Mouse (Mus musculus) hindbrain, embryonic 10.5 days (tissue): ENCODE measurements around the gene Zfp358. TPM values are rescaled to one million over a fixed set of nuclear protein-coding genes. Genes with fewer than 3 reads are reported as not detected.

Experiments used
- DNase-seq: peaks from one replicate; pipeline ENCODE4 v3.0.0-alpha.2; 2017; ENCODE audit warnings: low spot score
- H3K27ac ChIP-seq: fragments of 300-500 bp; sonication (generic); 2 replicates; pipeline ENCODE4 v1.5.1; 2016; ENCODE audit warnings: mild to moderate bottlenecking, moderate library complexity
- H3K27me3 ChIP-seq: fragments of 300-500 bp; sonication (generic); 2 replicates; pipeline ENCODE4 v1.6.1; 2016; ENCODE audit warnings: mild to moderate bottlenecking; ENCODE audit not compliant: poor library complexity, insufficient read depth, severe bottlenecking
- H3K36me3 ChIP-seq: fragments of 300-500 bp; sonication (generic); 2 replicates; pipeline ENCODE4 v1.6.1; 2016; ENCODE audit warnings: mild to moderate bottlenecking, moderate library complexity
- H3K4me1 ChIP-seq: fragments of 300-500 bp; sonication (generic); replicated peaks from 2 replicates; pipeline ENCODE4 v1.6.1; 2016; ENCODE audit warnings: mild to moderate bottlenecking
- H3K4me3 ChIP-seq: fragments of 300-500 bp; sonication (generic); 2 replicates; pipeline ENCODE4 v1.5.1; 2016; ENCODE audit warnings: mild to moderate bottlenecking, moderate library complexity
- H3K9me3 ChIP-seq: fragments of 300-500 bp; sonication (generic); 2 replicates; pipeline ENCODE4 v1.6.1; 2016; ENCODE audit warnings: mild to moderate bottlenecking, moderate library complexity
- WGBS: fragments of 180-500 bp; shearing (Covaris S2); methylation state at CpG from one replicate; pipeline ENCODE4 v1.1.7; 2016; 5-methylcytosine and 5-hydroxymethylcytosine counted together
- polyA plus RNA-seq: library from polyadenylated mRNA; unstranded; fragments of >200 nt; fragmentation: Nextera tagmentation; extraction: Ambion mirVana; gene quantifications from 2 replicates; pipeline ENCODE4 v1.2.1, GENCODE M21; 2016

Zfp358 gene
- polyA plus RNA-seq = 74.1 and 98.1 TPM in 2 replicates

GRCm38 (mm10) chr8:3492901-3493844, at the start of gene Zfp358:
Zfp358 (plus strand) TSS chr8:3493138.
- H3K27ac ChIP-seq = peak within 1 kb of the TSS; percentile 99
- H3K9me3 ChIP-seq = peaks cover 26% of the 10 kb centered on the region
- under 1% methylated on average over 64 of the region's 64 CpGs for WGBS
- peak; percentile 90 for DNase-seq
- peaks cover 40% of the 10 kb centered on the region for H3K36me3 ChIP-seq
- H3K4me1 ChIP-seq = peaks cover 21% of the 10 kb centered on the region
- H3K4me3 ChIP-seq = peak within 1 kb of the TSS; percentile 89
- H3K27me3 ChIP-seq = no peaks in the 10 kb centered on the region

DNA sequence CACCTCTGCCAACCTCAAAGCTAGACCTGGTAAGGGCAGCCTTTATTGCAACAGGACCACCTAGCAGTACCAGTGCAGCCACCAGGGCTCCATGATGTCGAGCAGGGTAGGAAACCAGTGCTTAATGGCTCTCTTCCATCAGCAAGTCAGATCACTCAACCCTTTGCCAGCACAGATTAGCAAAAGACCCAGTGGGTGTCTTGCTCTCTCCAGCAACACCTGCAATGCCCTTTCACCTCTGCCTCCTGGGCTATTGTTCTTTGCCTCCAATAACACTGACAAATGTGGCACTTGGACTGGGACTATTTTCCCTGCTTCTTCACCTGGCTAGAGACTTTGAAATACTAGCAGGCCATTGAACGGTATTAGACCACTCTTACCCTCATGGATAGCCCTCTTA, 43.7 kb upstream of the Zfp358 start:
- 0 out of 2 replicates have a peak, but pooled peaks cover 3% of the 10 kb centered on the region for H3K9me3 ChIP-seq
- H3K27ac ChIP-seq = no peak overlapping the region
- peaks cover 90% of the 10 kb centered on the region for H3K36me3 ChIP-seq
- no peaks in the 10 kb centered on the region for H3K4me1 ChIP-seq
- 91% methylated on average over 2 of the region's 2 CpGs for WGBS
- H3K4me3 ChIP-seq = no peak overlapping the region
- no peaks in the 10 kb centered on the region for H3K27me3 ChIP-seq
- no peak for DNase-seq

- H3K36me3 ChIP-seq = peaks cover 89% of the 10 kb centered on the region
- DNase-seq = peak; percentile 48
- no peak overlapping the region for H3K4me3 ChIP-seq
- H3K4me1 ChIP-seq = no peaks in the 10 kb centered on the region
- no peak overlapping the region for H3K27ac ChIP-seq
- 30% methylated on average over 5 of the region's 5 CpGs for WGBS
- 0 out of 2 replicates have a peak, but pooled peaks cover 3% of the 10 kb centered on the region for H3K9me3 ChIP-seq
- H3K27me3 ChIP-seq = no peaks in the 10 kb centered on the region
Observed at GRCm38 (mm10) chr8:3450670-3451069, 42.3 kb upstream of the Zfp358 start.

GRCm38 (mm10) chr8:3451992-3452391, 40.9 kb upstream of the Zfp358 start:
- H3K27ac ChIP-seq = no peak overlapping the region
- no peak for DNase-seq
- no peak overlapping the region for H3K4me3 ChIP-seq
- H3K4me1 ChIP-seq = no peaks in the 10 kb centered on the region
- WGBS = 97% methylated on average over 25 of the region's 25 CpGs
- H3K9me3 ChIP-seq = 0 out of 2 replicates have a peak, but pooled peaks cover 3% of the 10 kb centered on the region
- no peaks in the 10 kb centered on the region for H3K27me3 ChIP-seq
- peaks cover 90% of the 10 kb centered on the region for H3K36me3 ChIP-seq

- WGBS = 87% methylated on average over 2 of the region's 2 CpGs
- no peaks in the 10 kb centered on the region for H3K9me3 ChIP-seq
Observed at GRCm38 (mm10) chr8:3463248-3463647, 29.7 kb upstream of the Zfp358 start.

GRCm38 (mm10) chr8:3464309-3464708, 28.6 kb upstream of the Zfp358 start:
- peak; percentile 62 for DNase-seq
- 63% methylated on average over 5 of the region's 5 CpGs for WGBS
- no peaks in the 10 kb centered on the region; the same call in 1 of the 2 replicates for H3K36me3 ChIP-seq
- H3K4me3 ChIP-seq = no peak overlapping the region
- H3K9me3 ChIP-seq = no peaks in the 10 kb centered on the region
- no peak overlapping the region for H3K27ac ChIP-seq
- peaks cover 16% of the 10 kb centered on the region for H3K4me1 ChIP-seq
- H3K27me3 ChIP-seq = no peaks in the 10 kb centered on the region

More at GRCm38 (mm10) chr8:3463248-3463647, 29.7 kb upstream of the Zfp358 start:
- H3K4me1 ChIP-seq = peaks cover 14% of the 10 kb centered on the region
- H3K27ac ChIP-seq = no peak overlapping the region
- H3K27me3 ChIP-seq = no peaks in the 10 kb centered on the region
- DNase-seq = no peak
- H3K36me3 ChIP-seq = peaks cover 11% of the 10 kb centered on the region
- H3K4me3 ChIP-seq = no peak overlapping the region

DNA sequence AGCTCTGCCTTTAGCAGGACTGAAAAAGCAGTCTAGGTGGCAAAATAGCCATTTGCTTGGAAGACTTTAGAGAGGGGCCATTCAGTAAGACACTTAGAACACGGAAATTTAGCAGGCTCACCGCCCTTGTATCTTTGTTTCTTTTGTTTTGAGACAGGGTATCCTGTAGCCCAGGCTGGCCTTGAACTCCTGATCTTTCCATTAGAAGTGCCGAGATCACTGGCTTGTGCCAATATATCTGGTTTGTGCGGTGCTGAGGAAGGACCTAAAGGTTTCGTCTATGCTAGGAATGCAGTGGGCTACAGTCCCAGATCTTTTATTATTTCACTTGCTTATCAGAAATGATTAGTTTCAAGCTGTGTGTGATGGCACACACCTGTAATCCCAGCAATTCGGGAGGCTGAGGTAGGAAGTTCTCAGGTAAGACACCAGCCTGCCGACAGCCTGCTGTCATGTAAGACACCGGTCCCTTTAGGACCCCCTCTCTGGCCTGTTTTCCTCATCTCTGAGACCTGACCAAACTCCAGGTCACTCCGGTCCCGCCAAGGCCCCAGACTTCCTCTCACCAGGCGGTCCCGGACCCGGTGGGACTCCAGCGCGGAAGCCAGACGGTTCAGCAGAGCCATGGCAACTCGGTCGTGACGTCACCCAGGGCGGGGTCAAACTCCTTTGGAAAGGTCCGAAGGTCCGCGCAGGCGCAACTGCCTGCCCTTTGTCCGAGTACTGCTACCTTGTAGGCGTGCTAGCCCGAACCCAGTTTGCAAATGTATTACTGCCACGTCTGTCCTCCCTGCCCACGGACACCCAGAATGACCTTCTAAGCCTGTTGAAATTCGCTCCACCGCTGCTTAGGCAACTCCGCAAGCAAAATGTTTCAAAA, 25.7 kb upstream of the Zfp358 start, which contains the start of gene Pex11g:
Gene Pex11g (minus strand): TSS at position 675 of the 880 bp plus-strand sequence.
- Histone ChIP-seq H3K27ac (peak within 1 kb of the TSS; percentile 96), H3K9me3 (no peaks in the 10 kb centered on the region), H3K4me3 (peak within 1 kb of the TSS; percentile 56), H3K27me3 (no peaks in the 10 kb centered on the region), H3K4me1 (peaks cover 11% of the 10 kb centered on the region), H3K36me3 (no peaks in the 10 kb centered on the region)
- WGBS = 8% methylated on average over 32 of the region's 32 CpGs
- peak; percentile 98 for DNase-seq

GRCm38 (mm10) chr8:3467886-3468545, 24.9 kb upstream of the Zfp358 start:
- peak; percentile 8 for DNase-seq
- Histone ChIP-seq H3K27me3 (no peaks in the 10 kb centered on the region), H3K4me1 (peaks cover 11% of the 10 kb centered on the region), H3K9me3 (no peaks in the 10 kb centered on the region), H3K4me3 (peak overlapping the region; percentile 56), H3K36me3 (no peaks in the 10 kb centered on the region), H3K27ac (peak overlapping the region; percentile 96)
- 54% methylated on average over 9 of the region's 9 CpGs for WGBS

GRCm38 (mm10) chr8:3468838-3469237, 24.1 kb upstream of the Zfp358 start:
- Histone ChIP-seq H3K9me3 (no peaks in the 10 kb centered on the region), H3K4me3 (no peak overlapping the region), H3K36me3 (no peaks in the 10 kb centered on the region), H3K4me1 (peaks cover 11% of the 10 kb centered on the region), H3K27ac (peak overlapping the region; percentile 96), H3K27me3 (no peaks in the 10 kb centered on the region)
- WGBS = 86% methylated on average over 1 of the region's 1 CpGs
- DNase-seq = no peak

DNA sequence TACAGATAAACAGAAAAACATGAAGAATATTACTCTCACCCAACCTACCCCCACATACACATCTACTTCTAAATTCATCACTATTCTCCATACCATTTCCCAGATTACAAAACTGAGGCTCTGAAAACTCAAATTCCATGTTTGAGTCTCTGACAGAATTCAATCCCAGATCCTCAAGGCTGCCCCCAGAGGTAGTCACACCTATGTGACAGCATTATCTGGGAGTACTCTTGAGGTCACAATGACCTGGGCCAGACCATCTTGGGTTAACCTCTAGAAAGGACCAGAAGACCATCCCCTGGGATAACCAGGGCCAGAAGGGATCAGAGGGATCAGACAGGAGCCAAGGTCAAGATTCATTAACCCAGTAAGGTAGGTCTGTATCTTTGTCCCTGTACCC, 22.4 kb upstream of the Zfp358 start, which contains the start of gene Tex45:
Gene Tex45 (plus strand): TSS at position 301 of the 400 bp plus-strand sequence.
- H3K4me1 ChIP-seq = peaks cover 11% of the 10 kb centered on the region
- DNase-seq = no peak
- no peak within 1 kb of the TSS for H3K4me3 ChIP-seq
- no peaks in the 10 kb centered on the region for H3K36me3 ChIP-seq
- no peaks in the 10 kb centered on the region for H3K9me3 ChIP-seq
- no peak within 1 kb of the TSS for H3K27ac ChIP-seq
- H3K27me3 ChIP-seq = peaks cover 5% of the 10 kb centered on the region

- WGBS = 35% methylated on average over 37 of the region's 37 CpGs
- H3K4me3 ChIP-seq = peak overlapping the region; percentile 43
- DNase-seq = peak; percentile 20
- H3K9me3 ChIP-seq = no peaks in the 10 kb centered on the region
- H3K4me1 ChIP-seq = peaks cover 6% of the 10 kb centered on the region; the same call in 1 of the 2 replicates
- no peaks in the 10 kb centered on the region for H3K36me3 ChIP-seq
- peak overlapping the region; percentile 50; the same call in 1 of the 2 replicates for H3K27ac ChIP-seq
- H3K27me3 ChIP-seq = peaks cover 26% of the 10 kb centered on the region
Observed at GRCm38 (mm10) chr8:3475715-3476429, 17.1 kb upstream of the Zfp358 start.
